ENCODE assay signal across 8 mouse cellular contexts in genomic region chr4:70402109-70402819, GRCm38 (mm10). TPM values are rescaled to one million over a fixed set of nuclear protein-coding genes. Genes with fewer than 3 reads are reported as not detected.
DNase-seq lines count a peak whose midpoint lies in the region; ATAC-seq lines count a peak whose summit lies in the region.
"Had no signal": no experiment of that assay in that cellular context is flagged by ENCODE, and none has a peak within 500 bp of the region (broad histone marks: within the 10 kb centered on the region; RNA-seq: fewer than 3 reads in every experiment).

No protein-coding gene starts in this region.

- WGBS in hindbrain, embryonic 10.5 days: 74% methylated on average over 9 of the region's 9 CpGs

- H3K27me3 ChIP-seq in hindbrain, embryonic 10.5 days (ENCODE audit: insufficient read depth, poor library complexity, severe bottlenecking): no peaks in the 10 kb centered on the region
- H3K27me3 ChIP-seq: stomach, embryonic 15.5 days had no signal

- peak overlapping the region; percentile 46 for H3K27ac ChIP-seq in hindbrain, embryonic 10.5 days
- H3K27ac ChIP-seq: stomach, embryonic 15.5 days had no signal

- ATAC-seq in monocyte, adult 5-6 weeks (replicated peaks; ENCODE audit: insufficient number of reproducible peaks, low FRiP score, low TSS enrichment, poor library complexity, severe bottlenecking): no peak

- 0 out of 2 replicates have a peak, but pooled peaks cover 5% of the 10 kb centered on the region for H3K4me1 ChIP-seq in hindbrain, embryonic 10.5 days (replicated peaks)
- H3K4me1 ChIP-seq: stomach, embryonic 15.5 days had no signal

- H3K4me3 ChIP-seq in hindbrain, embryonic 10.5 days: no peak overlapping the region
- H3K4me3 ChIP-seq: stomach, embryonic 15.5 days had no signal

- peaks cover 69% of the 10 kb centered on the region for H3K36me3 ChIP-seq in hindbrain, embryonic 10.5 days

- peak; percentile 16 for DNase-seq in urinary bladder, postnatal 14 days (ENCODE audit: low spot score)
- no peak for DNase-seq in urinary bladder, postnatal 10 days (ENCODE audit: low spot score)
- DNase-seq in embryo, embryonic 10 days (ENCODE audit: low spot score): peak; percentile 44
- DNase-seq in hindbrain, embryonic 10.5 days (ENCODE audit: low spot score): peak; percentile 18
- peak; percentile 49 to 68 for DNase-seq in left cerebral cortex, adult 8-10 months (ENCODE audit: low spot score in 2 of 2)
- DNase-seq in retina, postnatal 7 days (ENCODE audit: low read depth, low spot score): peak; percentile 16

- H3K9me3 ChIP-seq in hindbrain, embryonic 10.5 days: no peaks in the 10 kb centered on the region
- H3K9me3 ChIP-seq: stomach, embryonic 15.5 days had no signal

RNA-seq across cellular contexts. Expression of gene Cdk5rap2, which starts 8.0 kb away (rescaled TPM):
- 18.1 and 22.4 TPM in 2 replicates for polyA plus RNA-seq in hindbrain, embryonic 10.5 days (2016; fragmentation: Nextera tagmentation; extraction: Ambion mirVana)
- total RNA-seq in left cerebral cortex, adult 8-10 months (2022): 10 to 100 TPM in 3 of 4 experiments, 1 to 10 TPM in 1; 8.0 to 12.0 (median 11.0) TPM
- 18.5 to 31.7 TPM (median 30.0 TPM) in 3 replicates for total RNA-seq in monocyte, adult 5-6 weeks (2017)
